Mouse (Mus musculus) olfactory bulb, adult 2 months (tissue): ENCODE measurements around the gene Vmn1r194. TPM values are rescaled to one million over a fixed set of nuclear protein-coding genes. Genes with fewer than 3 reads are reported as not detected.
"Not testable (repeated sequence)": the region's sequence is repeated elsewhere in the genome, so short reads cannot be mapped to it uniquely, and the experiment has no call there.

Source experiments
- H3K27ac ChIP-seq: fragments of 200-500 bp; 2 replicates; pipeline ENCODE4 v1.5.1; 2012; ENCODE audit warnings: low read depth, low read length; ENCODE audit not compliant: insufficient read depth
- H3K4me1 ChIP-seq: fragments of 200-500 bp; 2 replicates; pipeline ENCODE4 v1.6.1; 2012; ENCODE audit warnings: low read length; ENCODE audit not compliant: control insufficient read depth, insufficient read depth
- H3K4me3 ChIP-seq: fragments of 200-500 bp; 2 replicates; pipeline ENCODE4 v1.5.1; 2012; ENCODE audit warnings: mild to moderate bottlenecking, low read depth, low read length, moderate library complexity; ENCODE audit not compliant: insufficient read depth
- CTCF ChIP-seq: fragments of 200-500 bp; IDR thresholded peaks from 2 replicates; pipeline ENCODE4 v1.5.1; 2012; ENCODE audit warnings: low read depth, mild to moderate bottlenecking, low read length, moderate library complexity; ENCODE audit not compliant: insufficient read depth
- POLR2A ChIP-seq: fragments of 200-500 bp; IDR thresholded peaks from 2 replicates; pipeline ENCODE4 v1.6.1; 2012; ENCODE audit warnings: mild to moderate bottlenecking, low read depth, low read length, moderate library complexity; ENCODE audit not compliant: insufficient read depth
- whole genome bisulfite sequencing: fragments of 180-500 bp; shearing (Covaris S2); methylation state at CpG from one replicate; pipeline ENCODE4 v1.1.7; 2018; 5-methylcytosine and 5-hydroxymethylcytosine counted together
- polyA plus RNA-seq: library from polyadenylated mRNA; stranded (reverse); fragments of >200 nt; gene quantifications from 2 replicates; pipeline ENCODE4 v1.2.4, GENCODE M21; 2012; ENCODE audit warnings: low replicate concordance; ENCODE audit not compliant: missing spikeins, insufficient read depth, insufficient read length

Vmn1r194 gene
- polyA plus RNA-seq, result not detected in 2 replicates

- Histone ChIP-seq H3K27ac (no peak within 1 kb of the TSS), H3K4me3 (no peak within 1 kb of the TSS), H3K4me1 (no peaks in the 10 kb centered on the region)
- TF ChIP-seq POLR2A, result no peak
- TF ChIP-seq CTCF, result no peak
- 62% methylated on average over 1 of the region's 1 CpGs for WGBS
Observed at GRCm38 (mm10) chr13:22243915-22244314, at the start of gene Vmn1r194. Gene Vmn1r194 (plus strand): TSS chr13:22244215.

GRCm38 (mm10) chr13:22223060-22223459 lies 21.0 kb upstream of the Vmn1r194 start, which contains the start of gene Vmn1r193:
Gene Vmn1r193 (minus strand): TSS chr13:22223160.
- not testable (repeated sequence) for H3K4me3 ChIP-seq, H3K27ac ChIP-seq, H3K4me1 ChIP-seq
- WGBS, result 78% methylated on average over 1 of the region's 1 CpGs

GRCm38 (mm10) chr13:22270222-22270621 lies 26.2 kb downstream of the Vmn1r194 start, which contains the start of gene Vmn1r195:
Gene Vmn1r195 (plus strand): TSS chr13:22270522.
- not testable (repeated sequence) for H3K4me3 ChIP-seq, H3K4me1 ChIP-seq, H3K27ac ChIP-seq
- 93% methylated on average over 1 of the region's 1 CpGs for WGBS

GRCm38 (mm10) chr13:22271721-22272120 lies 27.7 kb downstream of the Vmn1r194 start:
- TF ChIP-seq CTCF, result no peak
- no peak for TF ChIP-seq POLR2A
- WGBS, result 44% methylated on average over 2 of the region's 2 CpGs
- no peak overlapping the region for H3K4me3 ChIP-seq
- no peak overlapping the region for H3K27ac ChIP-seq
- no peaks in the 10 kb centered on the region for H3K4me1 ChIP-seq

- no peaks in the 10 kb centered on the region for H3K4me1 ChIP-seq
- H3K4me3 ChIP-seq, result no peak overlapping the region
- no peak for TF ChIP-seq CTCF
- TF ChIP-seq POLR2A, result no peak
- H3K27ac ChIP-seq, result no peak overlapping the region
- WGBS, result 79% methylated on average over 2 of the region's 2 CpGs
Observed at GRCm38 (mm10) chr13:22284578-22284977, 40.6 kb downstream of the Vmn1r194 start.

GRCm38 (mm10) chr13:22289620-22290019 lies 45.6 kb downstream of the Vmn1r194 start, which contains the start of gene Vmn1r196:
Gene Vmn1r196 (plus strand): TSS chr13:22289920.
- Histone ChIP-seq H3K4me3 (no peak within 1 kb of the TSS), H3K4me1 (no peaks in the 10 kb centered on the region), H3K27ac (no peak within 1 kb of the TSS)
- no peak for TF ChIP-seq POLR2A
- TF ChIP-seq CTCF, result no peak
- WGBS, result 80% methylated on average over 2 of the region's 2 CpGs

Other genes starting within 250 kb of the Vmn1r194 start
- gene Prss16, start 234.5 kb upstream of the Vmn1r194 start, polyA plus RNA-seq, result 263 TPM in 1 of 2 replicates, not detected in the other
- gene Hist1h2ah, start 208.6 kb upstream of the Vmn1r194 start, polyA plus RNA-seq, result not detected in 2 replicates
- not detected in 2 replicates for gene Hist1h2bk, start 208.3 kb upstream of the Vmn1r194 start, polyA plus RNA-seq
- not detected in 2 replicates for gene Hist1h4i, start 202.9 kb upstream of the Vmn1r194 start, polyA plus RNA-seq
- not detected in 2 replicates for gene Hist1h2ag, start 201.3 kb upstream of the Vmn1r194 start, polyA plus RNA-seq
- not detected in 2 replicates for gene Hist1h2bj, start 201.0 kb upstream of the Vmn1r194 start, polyA plus RNA-seq
- not detected in 2 replicates for gene Vmn1r188, start 159.8 kb upstream of the Vmn1r194 start, polyA plus RNA-seq
- not detected in 2 replicates for gene Vmn1r189, start 138.4 kb upstream of the Vmn1r194 start, polyA plus RNA-seq
- not detected in 2 replicates for gene Vmn1r191, start 60.2 kb upstream of the Vmn1r194 start, polyA plus RNA-seq
- gene Vmn1r192, start 53.1 kb upstream of the Vmn1r194 start, polyA plus RNA-seq, result not detected in 2 replicates
- not detected in 2 replicates for gene Vmn1r193, start 21.1 kb upstream of the Vmn1r194 start, polyA plus RNA-seq
- gene Vmn1r195, start 26.3 kb downstream of the Vmn1r194 start, polyA plus RNA-seq, result not detected in 2 replicates
- not detected in 2 replicates for gene Vmn1r196, start 45.7 kb downstream of the Vmn1r194 start, polyA plus RNA-seq
- not detected in 2 replicates for gene Vmn1r197, start 80.4 kb downstream of the Vmn1r194 start, polyA plus RNA-seq
- not detected in 2 replicates for gene Vmn1r198, start 106.1 kb downstream of the Vmn1r194 start, polyA plus RNA-seq
- gene Vmn1r199, start 135.6 kb downstream of the Vmn1r194 start, polyA plus RNA-seq, result not detected in 2 replicates
- not detected in 2 replicates for gene Vmn1r200, start 146.2 kb downstream of the Vmn1r194 start, polyA plus RNA-seq
- not detected in 2 replicates for gene Vmn1r201, start 227.7 kb downstream of the Vmn1r194 start, polyA plus RNA-seq